Mouse (Mus musculus) MEL (cell line): ENCODE measurements around the gene Ywhab.

Source experiments
- CTCF ChIP-seq, 3 experiments: IDR thresholded peaks in 2 of 3; conservative IDR thresholded peaks in 1 of 3; 2 replicates each; pipeline ENCODE4 v1.5.1; 2011 to 2012; ENCODE audit warnings: low read length in 3 of 3, low read depth in 2 of 3, mild to moderate bottlenecking in 2 of 3, improper control_type of control experiment in 1 of 3, inconsistent platforms in 1 of 3, mixed read lengths in 1 of 3, moderate library complexity in 1 of 3; ENCODE audit not compliant: control insufficient read depth in 1 of 3, insufficient read depth in 1 of 3, poor library complexity in 1 of 3, severe bottlenecking in 1 of 3
- HCFC1 ChIP-seq: IDR thresholded peaks from 2 replicates; pipeline ENCODE4 v1.6.1; 2012; ENCODE audit warnings: low read depth, mild to moderate bottlenecking, inconsistent platforms, low read length, improper control_type of control experiment, moderate library complexity
- MAFK ChIP-seq: IDR thresholded peaks from 2 replicates; pipeline ENCODE4 v1.6.1; 2011; ENCODE audit warnings: low read depth, mild to moderate bottlenecking, low read length, improper control_type of control experiment, borderline replicate concordance
- POLR2A ChIP-seq, 2 experiments: IDR thresholded peaks; 2 replicates each; pipeline ENCODE4 v1.6.1; 2011 to 2012; ENCODE audit warnings: low read length in 2 of 2, mild to moderate bottlenecking in 2 of 2, control low read depth in 1 of 2, improper control_type of control experiment in 1 of 2, low read depth in 1 of 2, moderate library complexity in 1 of 2; ENCODE audit not compliant: control insufficient read depth in 1 of 2, insufficient read depth in 1 of 2, poor library complexity in 1 of 2
- ZNF384 ChIP-seq: IDR thresholded peaks from 2 replicates; pipeline ENCODE4 v1.6.1; 2012; ENCODE audit warnings: low read depth, mild to moderate bottlenecking, inconsistent platforms, low read length, improper control_type of control experiment

DNA sequence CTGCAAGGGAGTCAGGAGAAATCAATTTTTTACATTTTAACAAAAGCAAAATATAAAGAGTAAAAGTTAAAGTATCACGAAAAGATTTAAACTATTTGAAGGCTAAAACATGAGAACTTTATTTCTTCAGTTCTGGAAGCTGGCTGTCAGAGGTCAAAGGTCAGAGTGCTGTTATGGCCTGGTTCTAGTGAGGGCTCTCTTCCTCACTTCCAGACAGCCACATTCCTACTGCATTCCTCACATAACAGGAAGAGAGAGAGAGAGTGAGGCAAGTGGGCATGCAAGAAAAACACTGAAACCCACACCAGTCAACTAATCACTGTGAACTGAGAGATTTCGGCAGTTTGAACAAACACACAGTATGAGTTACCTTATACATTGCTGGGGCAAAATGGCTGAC, 20.7 kb upstream of the Ywhab start:
- TF ChIP-seq POLR2A (IDR thresholded peaks at IDR 0.05; ENCODE audit: control insufficient read depth in 1 of 2, insufficient read depth in 1 of 2, low read depth in 1 of 2, low read length in 2 of 2, poor library complexity in 1 of 2) (no peak), CTCF (IDR thresholded peaks at IDR 0.05 in 2 of 3, conservative IDR thresholded peaks at IDR 0.05 in 1 of 3; ENCODE audit: control insufficient read depth in 1 of 3, insufficient read depth in 1 of 3, low read depth in 2 of 3, low read length in 3 of 3, poor library complexity in 1 of 3, severe bottlenecking in 1 of 3) (no peak), MAFK (no peak), ZNF384 (no peak), HCFC1 (no peak)
